Mouse (Mus musculus) G1E (cell line): ENCODE data around the gene E2f8. TPM values are rescaled to one million over a fixed set of nuclear protein-coding genes. Genes with fewer than 3 reads are reported as not detected.

Experiments
- ATAC-seq: 2 replicates; pipeline ENCODE4 v1.8.0; 2016; ENCODE audit warnings: mild to moderate bottlenecking; ENCODE audit not compliant: insufficient number of reproducible peaks, poor library complexity, low FRiP score, severe bottlenecking; ENCODE audit errors: extremely low read depth
- DNase-seq: peaks from one replicate; pipeline ENCODE4 v3.0.0; 2012; ENCODE audit warnings: low spot score
- H3K27me3 ChIP-seq: 2 replicates; pipeline ENCODE4 v1.6.1; 2012; ENCODE audit warnings: mild to moderate bottlenecking, low read length, inconsistent platforms; ENCODE audit not compliant: insufficient read depth
- H3K36me3 ChIP-seq: replicated peaks from 2 replicates; pipeline ENCODE3; 2012; ENCODE audit warnings: mild to moderate bottlenecking, inconsistent platforms
- H3K4me1 ChIP-seq: 2 replicates; pipeline ENCODE4 v1.6.1; 2012; ENCODE audit warnings: low read depth, low read length, inconsistent platforms, mixed read lengths; ENCODE audit not compliant: insufficient read depth
- H3K4me3 ChIP-seq: 2 replicates; pipeline ENCODE4 v1.5.1; 2012; ENCODE audit warnings: low read depth, mild to moderate bottlenecking, inconsistent platforms, low read length, moderate library complexity, mixed read lengths
- H3K9me3 ChIP-seq: replicated peaks from 2 replicates; pipeline ENCODE4 v1.6.1; 2012; ENCODE audit warnings: inconsistent platforms
- CTCF ChIP-seq: IDR thresholded peaks from 2 replicates; pipeline ENCODE4 v1.5.1; 2012; ENCODE audit warnings: low read depth, low read length, inconsistent platforms, mixed read lengths
- GATA1 ChIP-seq: IDR thresholded peaks from 2 replicates; pipeline ENCODE4 v1.6.1; 2012; ENCODE audit warnings: borderline replicate concordance, low read length, inconsistent platforms, mixed read lengths
- GATA2 ChIP-seq: IDR thresholded peaks from 2 replicates; pipeline ENCODE4 v1.6.1; 2012; ENCODE audit warnings: low read depth, low read length, inconsistent platforms, borderline replicate concordance
- POLR2AphosphoS5 ChIP-seq: IDR thresholded peaks from 2 replicates; pipeline ENCODE4 v1.6.1; 2012; ENCODE audit warnings: low read depth, low read length, inconsistent platforms; ENCODE audit not compliant: insufficient replicate concordance
- TAL1 ChIP-seq: conservative IDR thresholded peaks from 2 replicates; pipeline ENCODE4 v1.6.1; 2012; ENCODE audit warnings: low read depth, low read length, inconsistent platforms, mixed read lengths
- polyA plus RNA-seq: library from polyadenylated mRNA; stranded (reverse); fragments of >175 nt; gene quantifications from 2 replicates; pipeline ENCODE4 v1.2.3, GENCODE M21; 2012
- total RNA-seq, 2 experiments: library from RNA; stranded (forward) in 1 of 2; stranded (reverse) in 1 of 2; fragments of 200-1000 nt in 1 of 2; fragments of >200 nt in 1 of 2; fragmentation: Nextera tagmentation in 1 of 2; gene quantifications; 2 replicates each; pipeline ENCODE4 v1.2.3; 2014 to 2017

The E2f8 gene
- total and polyA plus RNA-seq, 3 experiments, result 25.0 to 133 (median 35.0) TPM

DNA sequence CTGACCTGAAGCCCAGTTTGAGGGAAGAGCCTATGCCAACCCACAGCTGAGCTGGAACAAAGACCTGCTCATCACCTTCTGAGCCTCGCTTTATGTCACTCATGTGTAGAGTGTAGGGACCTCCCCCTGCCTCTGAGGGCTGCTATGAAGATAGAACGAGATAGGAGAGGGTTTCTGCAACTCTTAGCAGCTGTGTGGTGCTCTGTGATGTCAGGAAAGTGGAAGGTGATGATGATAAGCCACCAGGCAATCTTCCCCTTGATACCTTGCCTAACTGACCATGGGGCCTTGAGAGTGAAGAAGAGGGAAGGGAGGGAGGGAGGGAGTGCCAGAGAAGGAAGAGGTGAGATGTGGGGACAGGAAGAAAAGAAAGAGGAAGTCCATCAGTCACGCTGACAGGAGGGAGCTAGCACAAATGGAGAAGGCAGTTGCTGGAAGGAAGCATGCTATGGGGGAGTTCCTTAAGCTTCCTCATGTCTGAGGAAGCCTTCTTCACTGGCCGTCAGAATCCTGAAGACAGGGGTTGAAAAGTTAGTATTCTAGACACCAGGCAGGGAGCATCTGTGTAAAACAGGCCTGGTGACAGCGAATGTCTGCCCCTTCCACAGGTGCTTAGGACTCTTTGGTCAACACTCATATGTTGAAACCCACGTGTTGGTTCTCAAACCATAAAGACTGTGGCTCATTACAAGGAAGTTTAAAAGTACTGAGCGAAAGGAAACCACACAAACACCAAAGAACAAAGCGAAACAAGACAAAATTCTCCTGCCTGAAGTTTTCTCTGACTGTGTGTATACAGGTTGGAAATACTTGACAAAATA, 27.3 kb upstream of the E2f8 start, which contains the start of gene Nav2:
Gene Nav2, plus strand, starts transcription at position 196 of the 821 bp plus-strand sequence.
- no peak within 1 kb of the TSS for H3K4me3 ChIP-seq
- H3K27me3 ChIP-seq, result no peaks in the 10 kb centered on the region
- peak; percentile 56 for ATAC-seq
- peaks cover 16% of the 10 kb centered on the region for H3K4me1 ChIP-seq
- no peaks in the 10 kb centered on the region for H3K9me3 ChIP-seq
- H3K36me3 ChIP-seq, result no peaks in the 10 kb centered on the region
- peak; percentile 54 for DNase-seq
- TF ChIP-seq POLR2AphosphoS5 (no peak), CTCF (no peak), TAL1 (no peak), GATA1 (no peak), GATA2 (no peak)

GRCm38 (mm10) chr7:48902454-48902853, 21.1 kb upstream of the E2f8 start:
- H3K4me1 ChIP-seq, result no peaks in the 10 kb centered on the region
- DNase-seq (no peak), ATAC-seq (no peak)
- H3K27me3 ChIP-seq, result peaks cover 3% of the 10 kb centered on the region; the same call in 1 of the 2 replicates
- no peaks in the 10 kb centered on the region for H3K36me3 ChIP-seq
- H3K4me3 ChIP-seq, result no peak overlapping the region
- no peak for TF ChIP-seq CTCF
- TF ChIP-seq GATA2, result no peak
- TF ChIP-seq TAL1, result no peak
- TF ChIP-seq GATA1, result no peak
- no peak for TF ChIP-seq POLR2AphosphoS5
- H3K9me3 ChIP-seq, result no peaks in the 10 kb centered on the region

GRCm38 (mm10) chr7:48900408-48901167, 19.2 kb upstream of the E2f8 start:
- H3K27me3 ChIP-seq, result peaks cover 3% of the 10 kb centered on the region; the same call in 1 of the 2 replicates
- no peak overlapping the region for H3K4me3 ChIP-seq
- no peak for TF ChIP-seq CTCF
- no peak for TF ChIP-seq GATA2
- no peak for TF ChIP-seq GATA1
- no peaks in the 10 kb centered on the region for H3K4me1 ChIP-seq
- ATAC-seq, result no peak
- no peaks in the 10 kb centered on the region for H3K36me3 ChIP-seq
- DNase-seq, result no peak
- H3K9me3 ChIP-seq, result no peaks in the 10 kb centered on the region

- H3K4me3 ChIP-seq, result no peak overlapping the region
- no peaks in the 10 kb centered on the region for H3K36me3 ChIP-seq
- H3K9me3 ChIP-seq, result no peaks in the 10 kb centered on the region
- no peaks in the 10 kb centered on the region for H3K4me1 ChIP-seq
- ATAC-seq (no peak), DNase-seq (no peak)
- TF ChIP-seq GATA1 (no peak), POLR2AphosphoS5 (no peak)
- H3K27me3 ChIP-seq, result peaks cover 4% of the 10 kb centered on the region; the same call in 1 of the 2 replicates
Measured at GRCm38 (mm10) chr7:48898416-48898815, 17.0 kb upstream of the E2f8 start.

DNA sequence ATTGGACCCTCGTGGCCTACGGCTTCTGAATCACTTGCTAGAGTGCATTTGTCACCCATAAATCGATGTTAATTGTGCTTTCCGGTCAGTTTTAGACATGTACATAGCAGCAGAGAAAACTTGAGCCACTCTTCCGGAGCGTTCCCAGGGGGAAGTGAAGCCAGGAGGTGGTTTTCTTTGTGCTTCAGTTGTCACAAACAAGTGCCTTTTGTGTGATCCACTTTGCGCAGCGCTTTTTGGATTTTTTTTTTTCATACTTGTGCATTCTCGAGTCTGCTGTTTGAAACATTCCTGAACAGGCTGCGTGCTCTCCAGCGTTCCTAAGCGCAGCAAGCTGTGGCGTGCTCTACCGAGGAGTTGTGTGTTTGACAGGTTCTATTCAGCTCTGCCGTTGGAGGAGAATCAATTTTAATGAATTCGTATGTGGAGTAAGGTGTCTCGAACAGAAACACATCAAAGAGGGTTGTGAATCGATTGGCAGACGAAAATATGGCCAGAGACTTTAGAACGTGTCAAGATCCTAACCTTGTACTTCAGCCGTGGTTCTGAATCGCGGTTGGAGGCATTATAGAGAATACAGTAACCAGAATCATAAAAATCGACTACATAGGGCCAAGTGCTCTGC, 16.3 kb upstream of the E2f8 start:
- no peaks in the 10 kb centered on the region for H3K4me1 ChIP-seq
- peaks cover 4% of the 10 kb centered on the region for H3K27me3 ChIP-seq
- ATAC-seq, result no peak
- TF ChIP-seq CTCF, result no peak
- no peak for DNase-seq
- no peak overlapping the region for H3K4me3 ChIP-seq
- no peaks in the 10 kb centered on the region for H3K9me3 ChIP-seq
- H3K36me3 ChIP-seq, result no peaks in the 10 kb centered on the region

DNA sequence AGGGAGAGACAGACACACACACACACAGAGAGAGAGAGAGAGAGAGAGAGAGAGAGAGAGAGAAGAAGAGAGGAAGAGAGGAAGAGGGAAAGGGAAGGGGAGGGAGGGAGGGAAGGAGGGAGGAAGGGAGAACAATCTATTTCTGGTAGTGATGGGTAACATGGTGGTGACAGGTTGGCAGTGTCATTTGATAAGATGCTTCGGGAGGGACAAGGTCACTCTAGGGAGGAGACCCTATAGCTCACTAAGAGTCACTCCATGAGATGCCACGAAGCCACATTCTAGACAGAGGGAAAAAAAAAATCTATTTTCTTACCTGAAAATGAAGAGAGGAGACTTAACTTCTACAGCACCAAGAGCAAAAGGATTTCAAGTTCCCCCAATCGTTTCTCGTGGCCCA, 14.7 kb upstream of the E2f8 start:
- Histone ChIP-seq H3K36me3 (no peaks in the 10 kb centered on the region), H3K4me3 (no peak overlapping the region), H3K9me3 (no peaks in the 10 kb centered on the region), H3K27me3 (peaks cover 8% of the 10 kb centered on the region), H3K4me1 (no peaks in the 10 kb centered on the region)
- DNase-seq, result no peak
- TF ChIP-seq POLR2AphosphoS5 (no peak), CTCF (no peak), GATA2 (no peak), TAL1 (no peak), GATA1 (no peak)
- no peak for ATAC-seq
